Mouse (Mus musculus) adrenal gland, adult 8-10 months (tissue): ENCODE measurements around the gene H2-T23. TPM values are rescaled to one million over a fixed set of nuclear protein-coding genes. Genes with fewer than 3 reads are reported as not detected.
"Not testable (repeated sequence)": the region's sequence is repeated elsewhere in the genome, so short reads cannot be mapped to it uniquely, and the experiment has no call there.

Experiments used
- DNase-seq: peaks from one replicate; pipeline ENCODE4 v3.0.0; 2022
- total RNA-seq, 4 experiments: library from RNA; stranded (reverse); gene quantifications; 2 replicates each; pipeline ENCODE4 v1.2.4; 2022

H2-T23 gene
- 100 to 1,000 TPM in 1 of 4 experiments, 10 to 100 TPM in 3; 65.8 to 110 (median 93.4) TPM for total RNA-seq

DNA sequence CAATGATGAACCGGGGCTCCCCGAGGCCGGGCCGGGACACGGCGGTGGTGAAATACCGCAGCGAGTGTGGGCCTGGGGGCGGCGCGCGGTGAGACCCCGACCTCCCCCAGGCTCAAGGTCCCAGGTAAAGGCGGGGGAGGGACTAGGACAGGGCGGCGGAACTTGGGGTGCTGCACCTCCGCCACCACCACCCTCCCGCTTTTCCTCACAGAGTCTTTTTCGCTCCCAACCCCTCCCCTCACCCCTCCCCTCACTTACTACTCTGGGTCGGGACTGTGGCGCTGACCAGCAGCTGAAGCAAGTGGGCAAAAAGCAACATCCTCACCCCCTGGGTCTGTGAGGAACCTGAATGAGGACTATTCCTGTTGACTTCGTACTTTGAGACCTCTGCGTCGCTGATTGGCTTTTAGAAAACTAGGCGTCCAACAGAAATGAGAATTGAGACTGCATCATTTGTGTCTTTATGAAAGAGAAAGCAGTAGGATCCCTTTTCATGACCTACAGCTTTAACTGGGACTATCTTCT, at the start of gene H2-T23:
Gene H2-T23, minus strand, starts transcription at position 505 of the 525 bp plus-strand sequence.
- DNase-seq = peak; percentile 63

DNA sequence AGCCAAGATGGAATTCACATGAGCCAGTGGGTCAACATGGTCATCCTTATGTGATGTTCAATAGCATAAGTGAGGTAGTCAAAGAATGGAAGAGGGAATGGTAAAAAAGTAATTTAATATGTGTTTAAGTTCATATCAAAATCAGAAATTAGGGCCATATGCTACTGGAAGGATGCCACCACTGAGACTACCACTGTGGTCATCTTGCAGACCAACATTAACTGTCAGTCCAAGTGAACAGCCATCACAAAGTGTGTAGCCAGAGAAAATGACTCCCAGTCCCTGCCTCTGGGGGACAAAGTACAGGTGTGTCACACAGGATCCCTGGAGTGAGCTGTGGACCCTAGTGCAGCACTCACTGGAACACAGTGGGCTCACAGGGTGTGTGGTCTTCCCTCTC, 49.2 kb upstream of the H2-T23 start:
- DNase-seq = not testable (repeated sequence)

GRCm38 (mm10) chr17:36060829-36061228, 28.2 kb upstream of the H2-T23 start:
- peak; percentile 74 for DNase-seq

DNA sequence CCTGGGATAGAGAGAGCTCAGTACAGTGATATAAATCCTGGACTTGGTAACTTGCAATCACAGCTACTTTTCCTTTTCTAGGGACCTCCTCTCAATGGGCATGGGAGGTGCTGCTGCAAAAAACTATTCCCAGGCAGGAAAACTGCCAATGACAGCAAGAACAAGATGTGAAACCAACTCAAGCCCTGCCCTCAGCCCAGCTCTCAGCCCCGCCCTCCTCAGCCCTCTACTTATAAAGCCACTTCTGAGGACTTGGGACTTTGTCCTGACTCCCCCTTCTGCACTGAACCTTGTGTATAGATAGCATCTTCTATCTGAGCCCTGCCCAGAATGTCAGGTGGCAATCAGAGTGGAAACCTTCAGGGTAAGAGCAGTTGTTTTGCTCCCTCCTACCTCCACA, 25.7 kb upstream of the H2-T23 start, which contains the start of gene Gm11127:
Gene Gm11127, minus strand, starts transcription at position 10 of the 400 bp plus-strand sequence.
- DNase-seq = not testable (repeated sequence)

GRCm38 (mm10) chr17:36057927-36058326, 25.3 kb upstream of the H2-T23 start:
- DNase-seq = not testable (repeated sequence)

DNA sequence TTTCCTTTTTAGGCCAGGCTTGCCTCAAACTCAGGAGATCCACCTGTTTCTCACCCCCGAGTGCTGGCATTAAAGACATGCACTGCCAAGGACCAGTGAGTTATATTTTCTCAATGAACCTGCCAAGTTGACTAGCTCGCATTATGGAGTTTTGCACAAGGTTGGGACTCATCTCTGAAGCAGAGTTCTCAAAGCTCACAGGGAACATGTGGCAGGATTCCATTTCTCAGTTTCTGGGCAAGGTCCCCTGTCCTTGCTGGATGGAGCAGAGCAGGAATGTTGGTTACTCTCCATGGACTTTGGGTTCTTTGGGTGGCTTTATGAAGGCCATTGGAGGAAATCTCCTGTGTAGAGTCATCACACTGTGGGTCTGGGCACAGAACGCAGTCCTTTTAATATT, 10.6 kb upstream of the H2-T23 start:
- no peak for DNase-seq

- DNase-seq = peak; percentile 78
Observed at GRCm38 (mm10) chr17:36042610-36043169, 10.0 kb upstream of the H2-T23 start, which contains the start of the genes H2-T22 and Gm6034. H2-T22 (minus strand) TSS chr17:36042747. Gm6034 (plus strand) TSS chr17:36042961.

GRCm38 (mm10) chr17:36042055-36042454, 9.4 kb upstream of the H2-T23 start:
- DNase-seq = not testable (repeated sequence)

DNA sequence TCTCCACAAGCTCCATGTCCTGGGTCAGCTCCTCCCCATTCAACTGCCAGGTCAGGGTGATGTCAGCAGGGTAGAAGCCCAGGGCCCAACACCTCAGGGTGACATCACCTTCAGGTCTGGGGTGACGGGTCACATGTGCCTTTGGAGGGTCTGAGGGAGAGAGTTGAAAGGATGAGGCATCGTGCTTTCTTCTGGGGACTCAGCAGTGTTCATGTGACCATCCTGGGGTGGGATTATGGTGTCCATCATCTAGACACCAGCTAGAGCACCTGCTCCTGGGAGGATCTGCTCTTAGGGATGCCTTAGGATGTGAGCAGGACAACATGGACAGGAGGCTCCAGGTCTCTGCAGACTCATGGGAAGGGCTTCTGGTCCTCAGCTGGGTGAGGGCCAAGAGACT, 7.9 kb upstream of the H2-T23 start:
- DNase-seq = not testable (repeated sequence)

GRCm38 (mm10) chr17:36036126-36036525, 3.5 kb upstream of the H2-T23 start:
- not testable (repeated sequence) for DNase-seq

GRCm38 (mm10) chr17:36035010-36035638, 2.5 kb upstream of the H2-T23 start:
- not testable (repeated sequence) for DNase-seq

- DNase-seq = not testable (repeated sequence)
Observed at GRCm38 (mm10) chr17:36034524-36034923, 1.9 kb upstream of the H2-T23 start.

- not testable (repeated sequence) for DNase-seq
Observed at GRCm38 (mm10) chr17:36031583-36032331, 898 bp downstream of the H2-T23 start.

DNA sequence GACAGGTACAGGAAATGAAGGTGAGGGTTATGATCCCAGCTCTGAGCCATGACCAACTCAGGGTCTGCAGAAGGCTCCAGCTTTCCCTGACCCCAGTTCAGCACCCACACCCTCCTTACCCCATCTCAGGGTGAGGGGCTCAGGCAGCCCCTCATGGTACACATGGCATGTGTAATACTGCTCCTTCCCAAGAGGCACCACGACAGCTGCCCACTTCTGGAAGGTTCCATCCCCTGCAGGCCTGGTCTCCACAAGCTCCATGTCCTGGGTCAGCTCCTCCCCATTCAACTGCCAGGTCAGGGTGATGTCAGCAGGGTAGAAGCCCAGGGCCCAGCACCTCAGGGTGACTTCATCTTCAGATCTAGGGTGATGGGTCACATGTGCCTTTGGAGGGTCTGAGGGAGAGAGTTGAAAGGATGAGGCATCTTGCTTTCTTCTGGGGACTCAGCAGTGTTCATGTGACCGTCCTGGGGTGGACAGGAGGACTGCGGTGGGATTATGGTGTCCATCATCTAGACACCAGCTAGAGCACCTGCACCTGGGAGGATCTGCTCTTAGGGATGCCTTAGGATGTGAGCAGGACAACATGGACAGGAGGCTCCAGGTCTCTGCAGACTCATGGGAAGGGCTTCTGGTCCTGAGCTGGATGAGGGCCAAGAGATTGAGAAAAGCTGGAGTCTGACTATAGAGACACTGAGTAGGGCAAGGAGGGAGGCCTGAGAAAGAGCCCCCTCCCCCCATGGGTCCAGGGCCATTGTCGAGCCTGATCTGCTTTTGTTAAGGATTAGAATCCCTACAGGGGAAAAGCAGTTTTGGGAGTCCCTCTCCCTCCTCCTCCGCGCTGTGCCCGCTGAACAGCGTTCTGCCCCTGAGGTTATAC, 1.7 kb downstream of the H2-T23 start:
- DNase-seq = not testable (repeated sequence)

- not testable (repeated sequence) for DNase-seq
Observed at GRCm38 (mm10) chr17:36030046-36030702, 2.5 kb downstream of the H2-T23 start.

DNA sequence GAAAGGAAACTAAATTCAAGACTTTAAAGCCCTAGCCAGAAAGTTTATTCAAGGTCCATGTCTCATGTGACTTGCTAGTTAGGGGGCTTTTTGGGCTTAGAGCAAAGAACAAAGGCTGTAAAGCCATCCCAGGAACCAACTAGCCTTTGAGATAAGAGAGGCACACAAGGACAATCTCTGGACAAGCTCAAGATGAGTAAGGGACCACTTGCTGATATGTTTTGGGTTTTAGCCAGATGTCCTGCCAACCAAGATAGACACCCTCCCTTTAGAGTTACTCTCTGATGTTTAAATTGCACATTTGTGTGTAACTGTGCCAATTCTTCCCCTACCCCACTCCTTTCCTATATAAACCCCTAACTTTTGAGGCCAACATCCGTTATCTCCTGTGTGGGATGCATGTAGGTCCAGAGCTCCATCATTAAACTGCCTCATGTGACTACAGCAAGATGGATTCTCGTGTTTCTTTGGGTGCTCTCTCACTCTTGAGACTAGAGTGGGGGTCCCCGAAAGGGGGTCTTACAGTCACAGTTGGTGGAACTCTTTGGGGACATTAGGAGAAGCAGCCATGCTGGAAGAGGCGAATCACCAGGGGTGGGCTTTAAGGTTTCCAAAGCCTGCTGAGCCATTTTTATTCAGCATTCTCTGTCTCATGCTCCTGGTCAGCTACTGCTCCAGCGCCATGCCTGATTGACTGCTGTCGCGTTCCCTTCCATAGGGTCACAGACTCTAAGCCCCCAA, 3.6 kb downstream of the H2-T23 start:
- no peak for DNase-seq

DNA sequence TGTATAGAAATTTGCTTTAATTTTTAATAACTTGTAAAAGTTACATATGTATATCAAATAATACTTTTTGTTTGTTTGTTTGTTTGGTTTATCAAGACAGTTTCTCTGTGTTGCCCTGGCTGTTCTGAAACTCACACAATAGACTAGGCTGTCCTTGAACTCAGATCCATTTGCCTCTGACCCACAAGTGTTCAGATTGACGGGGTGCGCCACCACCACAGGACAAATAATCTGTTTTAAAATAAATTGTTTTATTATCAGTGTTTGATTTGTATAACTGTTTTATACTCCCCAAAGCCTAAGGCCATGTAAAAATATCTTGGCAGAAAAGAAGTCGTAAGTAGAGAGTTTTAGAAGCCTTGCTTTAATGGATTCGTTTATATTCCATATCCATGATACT, 5.0 kb downstream of the H2-T23 start:
- no peak for DNase-seq

DNA sequence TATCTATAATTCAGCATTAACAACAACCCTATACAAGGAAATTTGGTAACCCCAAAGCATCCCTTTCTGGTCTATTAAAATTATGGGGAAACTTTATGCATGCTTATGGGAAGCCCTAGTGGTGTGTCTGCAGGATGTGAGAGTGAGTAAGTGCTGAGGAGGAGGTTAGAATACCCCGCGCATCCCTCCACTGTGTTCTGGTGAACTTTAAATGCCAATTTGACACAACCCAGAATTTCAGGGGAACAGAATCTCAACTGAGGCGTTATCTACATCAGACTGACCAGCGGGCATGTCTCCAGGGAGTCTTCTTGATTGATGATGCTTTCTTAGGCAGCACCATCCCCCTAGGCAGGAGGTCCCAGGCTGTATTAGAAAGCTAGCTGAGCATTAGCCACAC, 6.8 kb downstream of the H2-T23 start:
- DNase-seq = no peak

- no peak for DNase-seq
Observed at GRCm38 (mm10) chr17:36025197-36025596, 7.5 kb downstream of the H2-T23 start.
